Mouse (Mus musculus) ovary, adult 18-20 months (tissue): Measurements from ENCODE around the gene Aif1l.
"Not testable (repeated sequence)": the region's sequence is repeated elsewhere in the genome, so short reads cannot be mapped to it uniquely, and the experiment has no call there.

Source experiments
- DNase-seq: peaks from one replicate; pipeline ENCODE4 v3.0.0; 2022; ENCODE audit warnings: low spot score, mixed read lengths

Gene Aif1l

GRCm38 (mm10) chr2:31950058-31950871 lies at the start of gene Aif1l:
TSS of gene Aif1l (plus strand) at chr2:31950139.
- DNase-seq = peak; percentile 60

DNA sequence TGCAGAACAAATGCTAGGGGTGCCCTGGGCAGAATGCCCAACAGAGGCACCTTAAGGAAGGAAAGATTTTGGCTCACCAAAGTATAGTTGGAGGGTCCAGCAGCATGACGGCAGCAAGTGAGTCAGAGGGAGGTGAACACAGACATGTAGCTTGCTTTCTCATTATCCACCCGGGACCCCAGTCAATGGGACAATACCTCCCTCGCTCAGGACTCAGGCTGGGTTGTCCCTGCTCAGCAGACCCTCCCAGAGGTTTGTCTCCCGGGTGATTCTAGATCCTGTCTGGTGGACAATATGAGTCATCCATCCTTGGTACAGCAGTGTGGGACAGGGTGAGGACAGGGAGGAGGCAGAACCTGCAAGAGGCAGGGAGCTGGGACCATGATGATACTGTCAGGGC lies 49.0 kb upstream of the Aif1l start:
- no peak for DNase-seq

DNA sequence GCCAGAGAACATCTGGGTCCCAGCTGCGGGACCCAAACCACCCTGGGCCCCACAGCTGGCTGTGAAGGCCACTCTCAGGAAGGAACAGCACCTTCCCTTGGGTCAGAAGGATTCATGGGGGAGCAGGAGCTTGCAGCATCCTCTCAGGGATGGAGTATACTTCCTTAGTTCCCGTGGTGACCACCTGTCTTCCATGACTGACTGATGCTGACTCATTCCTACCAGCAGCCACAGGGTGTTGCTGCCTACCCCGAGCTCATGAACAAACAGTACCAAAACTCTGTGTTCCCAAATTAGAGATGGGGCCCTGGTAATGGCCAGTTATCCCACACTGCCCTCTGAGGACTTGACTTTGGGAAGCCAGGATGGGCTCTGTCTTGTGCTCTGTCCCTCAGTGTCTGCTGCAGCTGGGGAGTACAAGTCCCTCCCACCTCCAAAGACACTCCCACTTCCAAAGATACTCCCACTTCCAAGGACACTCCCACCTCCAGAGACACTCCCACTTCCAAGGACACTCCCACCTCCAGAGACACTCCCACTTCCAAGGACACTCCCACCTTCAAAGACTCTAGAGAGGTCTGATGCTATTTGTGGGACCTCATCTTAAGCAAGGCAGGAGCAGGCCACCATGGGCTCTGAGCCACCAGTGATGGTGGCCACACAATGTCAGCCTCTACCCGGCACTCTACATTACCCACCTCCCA lies 48.1 kb upstream of the Aif1l start:
- DNase-seq = no peak

DNA sequence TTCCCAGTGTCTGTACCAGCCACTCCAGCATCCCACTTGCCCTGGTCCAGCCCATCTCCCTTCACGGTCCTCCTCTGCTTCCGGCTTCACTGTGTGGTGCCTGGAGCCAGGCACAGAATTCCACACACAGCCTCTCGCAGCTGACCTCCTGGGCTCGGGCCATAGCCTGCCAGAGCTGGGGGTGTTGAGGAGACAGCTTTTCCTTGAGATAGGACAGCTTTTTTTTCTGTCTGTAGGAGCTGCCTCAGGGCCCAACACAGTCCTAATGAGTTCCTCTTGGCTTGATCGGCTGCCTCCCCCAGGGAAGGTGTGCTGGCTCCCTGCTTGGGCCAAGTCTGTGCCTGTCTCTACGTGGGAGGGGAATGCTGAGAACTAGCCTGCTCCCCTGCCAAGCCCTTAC lies 45.9 kb upstream of the Aif1l start:
- peak; percentile 32 for DNase-seq

GRCm38 (mm10) chr2:31904622-31905021 lies 45.3 kb upstream of the Aif1l start:
- no peak for DNase-seq

GRCm38 (mm10) chr2:31905682-31906081 lies 44.3 kb upstream of the Aif1l start:
- no peak for DNase-seq

GRCm38 (mm10) chr2:31906407-31906806 lies 43.5 kb upstream of the Aif1l start:
- DNase-seq = no peak

DNA sequence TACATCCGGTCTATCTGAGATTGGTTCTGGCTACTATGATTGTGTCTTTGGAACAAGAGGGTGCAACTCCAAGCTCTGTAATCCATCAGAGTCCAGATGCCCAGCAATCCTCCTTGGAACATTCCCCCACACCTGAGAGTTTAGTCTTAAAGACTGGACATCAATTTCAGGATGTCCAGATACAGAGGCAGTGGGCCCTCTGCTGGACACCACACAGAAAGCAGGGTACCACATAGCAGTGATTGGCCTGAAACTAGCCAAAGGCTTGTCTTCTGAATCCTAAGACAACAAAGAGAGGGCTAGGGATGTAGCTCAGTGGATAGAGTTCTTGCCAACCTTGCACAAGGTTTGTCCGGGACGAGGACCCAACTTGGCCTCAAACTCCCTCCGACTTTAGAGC lies 37.4 kb upstream of the Aif1l start:
- DNase-seq = no peak

GRCm38 (mm10) chr2:31914213-31914612 lies 35.7 kb upstream of the Aif1l start:
- not testable (repeated sequence) for DNase-seq

DNA sequence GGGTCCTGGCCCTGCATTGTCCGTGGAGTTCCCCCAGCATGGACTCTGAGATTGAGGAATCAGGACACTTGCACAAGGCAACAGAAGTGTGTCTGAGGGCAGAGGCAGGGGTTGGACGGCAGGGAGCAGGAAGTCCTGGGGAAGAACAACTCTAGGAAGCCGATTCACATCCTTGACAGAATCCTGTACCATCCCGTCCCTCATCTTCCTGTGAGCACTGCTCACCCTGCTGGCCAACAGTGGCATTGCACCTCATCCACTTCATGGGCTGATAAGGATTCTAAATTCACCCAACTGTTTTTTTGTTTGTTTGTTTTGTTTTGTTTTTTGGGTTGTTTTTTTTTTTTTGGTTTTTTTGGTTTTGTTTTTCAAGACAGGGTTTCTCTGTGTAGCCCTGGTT lies 34.8 kb upstream of the Aif1l start:
- no peak for DNase-seq

GRCm38 (mm10) chr2:31917636-31918035 lies 32.3 kb upstream of the Aif1l start:
- DNase-seq = peak; percentile 11

DNA sequence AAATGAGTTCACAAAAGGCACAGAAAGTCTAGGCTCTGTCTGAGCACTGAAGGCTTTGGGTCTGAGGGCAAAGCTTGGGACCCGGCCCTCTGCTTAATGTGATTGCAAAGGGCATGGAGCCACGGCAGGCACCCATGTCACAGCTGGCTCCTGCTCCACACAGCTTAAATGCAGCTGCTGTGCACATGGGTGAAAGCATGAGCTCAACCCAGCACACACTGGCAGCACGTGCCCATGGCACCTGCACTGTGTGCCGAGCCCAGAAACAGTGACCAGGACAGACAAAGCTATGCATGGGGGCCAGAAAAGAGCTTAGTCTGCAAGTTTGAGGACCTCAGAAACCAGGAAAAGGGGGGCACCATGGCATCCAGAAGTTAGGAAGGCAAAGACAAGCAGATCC lies 26.3 kb upstream of the Aif1l start:
- no peak for DNase-seq

- DNase-seq = peak; percentile 9
These were observed 25.1 kb upstream of the Aif1l start for GRCm38 (mm10) chr2:31924811-31925210.

DNA sequence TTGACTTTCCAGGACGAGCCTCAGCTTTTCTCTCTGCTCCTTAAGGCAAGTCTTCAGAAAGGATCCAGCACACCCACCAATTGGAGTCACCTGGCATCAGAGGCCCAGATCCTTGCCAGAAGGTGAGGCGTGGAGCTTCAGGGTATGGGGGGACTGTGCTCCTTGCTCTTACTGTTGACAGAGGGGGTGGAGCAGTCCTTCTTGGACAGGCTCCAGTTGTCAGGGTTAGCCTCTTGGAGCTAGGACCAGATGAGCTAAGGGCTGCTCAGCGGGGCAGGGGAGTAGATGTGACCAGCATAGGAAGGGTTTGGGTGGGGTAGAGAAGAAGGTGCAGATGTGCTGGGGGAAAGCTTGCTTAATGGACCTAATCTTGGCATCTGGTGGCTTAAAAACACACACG lies 24.0 kb upstream of the Aif1l start:
- no peak for DNase-seq

DNA sequence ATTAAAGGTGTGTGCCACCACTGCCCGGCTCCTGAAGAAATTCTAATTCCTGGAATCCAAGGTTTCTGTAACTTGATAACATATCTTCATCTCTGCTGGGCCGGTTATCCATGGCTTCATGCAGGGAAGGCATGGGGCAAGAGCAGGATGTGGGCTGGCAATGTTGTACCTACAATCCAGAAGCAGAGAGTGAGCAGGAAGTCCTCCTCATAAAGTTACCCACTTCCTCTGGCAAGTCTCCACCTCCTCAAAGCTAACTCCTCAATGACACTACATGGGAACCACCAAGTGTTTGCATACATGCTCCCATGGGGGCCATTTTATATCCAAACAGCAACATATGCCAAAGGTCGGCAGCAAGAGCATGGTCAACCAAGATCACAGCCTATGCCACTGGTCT lies 20.3 kb upstream of the Aif1l start:
- DNase-seq = no peak

DNA sequence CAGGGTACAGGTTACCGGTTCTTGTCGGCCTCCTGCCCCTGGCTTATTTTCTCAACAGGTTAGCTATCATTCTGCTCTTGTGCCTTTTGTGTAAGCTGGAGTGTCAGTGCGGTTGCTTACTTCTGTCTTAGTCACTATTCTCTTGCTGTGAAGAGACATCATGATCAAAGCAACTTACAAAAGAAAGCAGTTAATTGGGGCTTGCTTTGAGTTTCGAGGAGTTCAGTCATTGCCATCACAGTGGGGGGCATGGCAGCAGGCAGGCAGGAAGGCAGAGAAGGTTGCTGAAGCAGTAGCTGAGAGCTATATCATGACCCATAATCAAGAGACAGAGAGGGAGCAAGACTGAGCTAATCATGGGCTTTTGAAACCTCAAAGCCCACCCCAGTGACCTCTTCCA lies 15.4 kb upstream of the Aif1l start:
- no peak for DNase-seq

- no peak for DNase-seq
These were observed 14.9 kb upstream of the Aif1l start for GRCm38 (mm10) chr2:31935054-31935453.

DNA sequence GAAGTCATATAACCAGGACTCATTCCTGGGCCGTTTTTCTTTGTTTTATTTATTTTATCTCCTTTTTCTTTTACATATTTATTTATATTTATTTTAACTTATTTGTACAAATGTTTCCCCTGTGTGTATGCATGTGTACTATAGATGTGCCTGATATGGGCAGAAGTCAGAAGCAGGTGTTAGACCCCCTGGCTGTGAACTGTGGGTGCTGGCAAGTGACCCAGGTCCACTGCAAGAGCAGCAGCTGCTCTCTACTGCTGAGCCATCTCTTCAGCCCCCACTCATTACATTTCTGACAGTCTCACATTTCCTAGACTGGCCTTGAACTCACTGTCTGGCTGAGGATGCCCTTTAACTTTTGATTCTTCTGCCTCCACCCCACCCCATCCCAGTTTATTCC lies 11.6 kb upstream of the Aif1l start:
- DNase-seq = no peak

DNA sequence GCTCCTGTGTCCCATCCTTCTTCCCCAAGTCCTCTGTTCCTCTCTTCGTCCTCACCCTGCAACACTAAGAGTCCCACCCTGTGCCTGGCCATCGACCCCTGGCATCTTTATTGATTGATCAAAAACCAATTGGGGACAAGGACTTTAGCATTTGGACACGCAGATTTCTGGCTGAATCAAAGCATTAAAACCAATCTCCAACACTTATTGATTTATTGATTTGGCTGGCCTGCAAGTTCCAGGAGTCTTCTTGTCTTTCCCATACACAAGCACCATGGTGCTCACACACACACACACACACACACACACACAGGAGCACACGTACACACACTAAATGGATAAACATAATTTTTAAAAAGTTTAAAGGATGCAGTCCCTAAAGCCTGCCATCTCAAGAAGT lies 6.9 kb upstream of the Aif1l start:
- no peak for DNase-seq

DNA sequence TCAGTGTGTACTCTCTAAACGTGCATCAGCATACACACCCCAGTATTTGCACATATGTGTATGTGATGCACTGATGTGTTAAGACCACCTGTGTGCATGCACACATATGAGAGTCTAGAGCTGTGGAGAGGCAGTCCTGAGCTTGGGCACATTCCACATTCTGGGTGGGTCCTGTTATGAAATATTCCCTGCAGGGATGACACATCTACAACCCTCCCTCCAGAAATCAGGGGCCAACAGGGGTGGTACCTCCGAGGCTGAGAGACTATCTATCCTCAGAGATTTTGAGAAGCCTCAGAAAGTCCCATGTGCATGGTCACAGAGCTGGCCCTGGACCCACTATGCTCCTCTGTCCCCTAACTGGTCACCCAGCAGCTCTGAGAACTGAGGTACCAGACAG lies 4.4 kb upstream of the Aif1l start:
- no peak for DNase-seq

DNA sequence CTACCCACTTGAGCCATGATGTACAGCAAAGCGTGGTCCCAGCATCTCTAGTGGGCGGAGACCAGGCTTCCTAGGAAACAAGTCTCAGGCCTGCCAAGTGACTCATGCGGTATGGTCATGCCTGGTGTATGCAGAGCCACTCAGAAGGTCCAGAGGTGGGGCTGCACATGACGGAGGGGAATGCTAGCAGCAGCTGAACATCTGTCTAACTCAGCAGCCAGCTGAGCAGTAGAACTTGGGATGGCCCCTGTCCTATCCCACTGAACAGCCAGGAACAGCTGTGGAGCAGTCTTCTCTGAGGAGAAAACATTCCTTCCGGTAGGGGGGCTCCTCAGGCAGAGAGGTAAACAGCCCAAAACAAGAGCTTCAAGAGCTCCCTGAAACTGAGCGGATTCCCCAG lies 1.5 kb upstream of the Aif1l start:
- DNase-seq = no peak

DNA sequence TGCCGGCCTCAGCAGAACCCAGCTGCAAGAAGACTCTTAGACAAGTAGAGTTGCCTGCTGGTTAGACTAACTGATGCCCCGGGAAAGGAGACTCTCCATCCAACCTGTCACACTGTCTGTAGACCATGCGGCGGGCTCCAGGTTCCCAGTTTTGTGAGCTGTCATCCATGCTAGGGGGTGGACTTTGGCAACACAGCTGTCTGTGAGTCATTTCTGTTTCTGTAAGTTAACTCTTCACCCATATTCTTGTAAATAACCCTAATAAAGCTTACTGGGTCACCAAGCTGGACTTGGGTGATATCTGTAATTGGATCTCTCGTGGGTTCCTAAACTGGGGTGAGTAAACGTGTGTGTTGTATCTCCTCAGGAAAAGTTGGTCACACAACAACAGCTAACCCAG lies 1.1 kb upstream of the Aif1l start:
- no peak for DNase-seq

DNA sequence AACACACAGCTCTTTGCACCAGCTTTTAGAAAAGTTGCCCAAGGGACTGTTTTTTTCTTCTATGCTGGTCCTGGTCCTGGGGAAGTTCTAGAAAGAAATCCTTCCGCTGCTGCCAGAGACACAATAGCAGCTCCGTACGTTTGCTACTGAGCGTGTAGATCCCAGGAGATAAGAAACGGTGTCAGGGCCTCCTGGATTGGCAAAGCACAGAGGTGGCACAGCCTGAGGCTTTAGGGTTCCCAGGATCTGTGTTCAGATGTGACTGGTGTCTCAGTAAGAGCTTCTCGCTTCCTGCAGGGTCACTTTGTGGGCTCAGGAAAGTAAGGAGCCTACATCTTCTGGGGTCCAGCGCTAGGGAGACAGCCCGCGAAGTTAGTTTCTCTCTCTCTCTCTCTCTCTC lies 1.0 kb downstream of the Aif1l start:
- DNase-seq = no peak

DNA sequence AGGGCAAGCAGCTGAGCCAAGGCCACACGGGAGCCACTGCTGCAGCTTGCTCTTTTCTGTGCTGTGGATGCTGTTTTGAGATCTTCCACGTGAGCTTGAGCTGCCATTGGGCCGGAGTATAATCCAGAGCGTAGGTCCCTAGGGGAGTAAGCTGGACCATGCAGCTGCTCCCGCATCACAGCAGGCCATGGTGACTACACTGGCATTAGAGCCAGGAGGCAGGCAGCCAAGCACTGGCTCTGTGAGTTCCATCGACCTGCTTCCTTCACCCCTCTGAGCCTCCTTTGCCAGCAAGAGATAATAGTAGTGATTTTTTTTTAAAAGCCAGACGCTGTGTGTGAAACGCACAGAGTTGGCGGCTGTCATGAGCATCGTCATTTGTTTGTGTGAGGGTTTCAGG lies 2.3 kb downstream of the Aif1l start:
- no peak for DNase-seq
